ENCODE assay signal across 34 mouse cellular contexts in the genomic region with DNA sequence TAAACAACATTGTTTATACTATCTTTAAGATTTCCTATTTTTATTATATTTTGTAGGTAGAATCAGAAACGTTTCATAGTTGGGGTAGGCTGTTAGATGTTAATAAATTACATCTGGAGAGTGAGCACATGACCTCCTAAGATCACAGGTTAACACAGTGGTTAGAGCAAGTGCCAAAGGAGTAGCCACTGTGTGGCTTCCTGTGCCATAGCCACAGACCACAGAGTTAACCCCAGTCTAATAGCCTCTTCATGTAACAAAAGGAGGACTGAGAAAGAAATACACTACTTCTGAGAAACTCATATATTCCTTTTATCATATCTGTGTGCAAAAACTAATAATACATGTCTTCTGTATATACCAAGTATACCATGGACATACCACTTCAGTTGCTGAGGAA. TPM values are rescaled to one million over a fixed set of nuclear protein-coding genes. Genes with fewer than 3 reads are reported as not detected.
"Had no signal": no experiment of that assay in that cellular context is flagged by ENCODE, and none has a peak within 500 bp of the region (broad histone marks: within the 10 kb centered on the region; RNA-seq: fewer than 3 reads in every experiment).

No protein-coding gene starts in this region.

- H3K4me2 ChIP-seq: embryonic facial prominence, embryonic 12.5 days; embryonic facial prominence, embryonic 13.5 days; embryonic facial prominence, embryonic 15.5 days; forebrain, embryonic 12.5 days; forebrain, embryonic 13.5 days; forebrain, embryonic 15.5 days had no signal

- DNase-seq: cerebellum, adult 8-10 months; cerebellum, adult 9-10 months; cerebellum, adult 9-11 months; cerebellum, postnatal 10 days; cerebellum, postnatal 14 days; cerebellum, postnatal 25 days; cerebellum, postnatal 36 days; embryo, embryonic 11 days; forebrain, postnatal 0 days; gastrocnemius, adult 2 months; gastrocnemius, postnatal 10 days; gastrocnemius, postnatal 14 days; gastrocnemius, postnatal 25 days; gastrocnemius, postnatal 36 days; heart, adult 11 months; heart, adult 18-20 months; heart, adult 2 months had no signal

- H3K27me3 ChIP-seq: embryonic facial prominence, embryonic 12.5 days; embryonic facial prominence, embryonic 13.5 days; embryonic facial prominence, embryonic 15.5 days; forebrain, embryonic 12.5 days; forebrain, embryonic 13.5 days; forebrain, embryonic 15.5 days had no signal

- H3K4me1 ChIP-seq: embryonic facial prominence, embryonic 10.5 days; embryonic facial prominence, embryonic 12.5 days; embryonic facial prominence, embryonic 13.5 days; embryonic facial prominence, embryonic 15.5 days; forebrain, embryonic 10.5 days; forebrain, embryonic 12.5 days; forebrain, embryonic 13.5 days; forebrain, embryonic 15.5 days had no signal

- H3K4me3 ChIP-seq: embryonic facial prominence, embryonic 10.5 days; embryonic facial prominence, embryonic 12.5 days; embryonic facial prominence, embryonic 13.5 days; embryonic facial prominence, embryonic 15.5 days; erythroblast, embryonic 14.5 days; forebrain, embryonic 10.5 days; forebrain, embryonic 12.5 days; forebrain, embryonic 13.5 days; forebrain, embryonic 15.5 days; gastrocnemius, adult 2 months; heart, adult 2 months had no signal

- ATAC-seq: forebrain, embryonic 13.5 days; forebrain, embryonic 14.5 days; forebrain, embryonic 15.5 days; forebrain, embryonic 16.5 days; forebrain, postnatal 0 days had no signal

- H3K9ac ChIP-seq: embryonic facial prominence, embryonic 12.5 days; embryonic facial prominence, embryonic 13.5 days; embryonic facial prominence, embryonic 15.5 days; forebrain, embryonic 12.5 days; forebrain, embryonic 13.5 days; forebrain, embryonic 15.5 days; forebrain, postnatal 0 days had no signal

- H3K27ac ChIP-seq: embryonic facial prominence, embryonic 10.5 days; embryonic facial prominence, embryonic 12.5 days; embryonic facial prominence, embryonic 13.5 days; embryonic facial prominence, embryonic 15.5 days; forebrain, embryonic 10.5 days; forebrain, embryonic 12.5 days; forebrain, embryonic 13.5 days; forebrain, embryonic 15.5 days; gastrocnemius, adult 2 months; heart, adult 2 months had no signal

- H3K9me3 ChIP-seq: embryonic facial prominence, embryonic 10.5 days; embryonic facial prominence, embryonic 12.5 days; embryonic facial prominence, embryonic 13.5 days; embryonic facial prominence, embryonic 15.5 days; forebrain, embryonic 10.5 days; forebrain, embryonic 12.5 days; forebrain, embryonic 13.5 days; forebrain, embryonic 15.5 days had no signal

RNA-seq across cellular contexts. Expression of a gene that starts 29.1 kb away (rescaled TPM):
- polyA plus RNA-seq: cortical plate, adult 2 months; embryonic facial prominence, embryonic 10.5 days; embryonic facial prominence, embryonic 11.5 days; embryonic facial prominence, embryonic 13.5 days; embryonic facial prominence, embryonic 14.5 days; embryonic facial prominence, embryonic 15.5 days; erythroblast, embryonic 14.5 days; forebrain, embryonic 10.5 days; forebrain, embryonic 11.5 days; forebrain, embryonic 12.5 days; forebrain, embryonic 13.5 days; forebrain, embryonic 14.5 days; forebrain, embryonic 15.5 days; forebrain, embryonic 16.5 days; forebrain, postnatal 0 days; frontal cortex, adult 2 months; gonadal fat pad, adult 2 months; heart, adult 2 months had no signal

RNA-seq across cellular contexts. Expression of a gene that starts 37.0 kb away (rescaled TPM):
- polyA plus RNA-seq: erythroblast, embryonic 14.5 days had no signal
